Mouse (Mus musculus) mouse trophoblast stem cell (cell line): ENCODE results near the gene Tec.

ENCODE experiments used
- in situ Hi-C, 2 experiments: fragments of 300-500 bp; cut with MseI, MboI; formaldehyde crosslinking; loops; 2 replicates in 1 of 2; 3 replicates in 1 of 2; pipeline ENCODE4 v1.15.1; 2025

Tec gene

DNA sequence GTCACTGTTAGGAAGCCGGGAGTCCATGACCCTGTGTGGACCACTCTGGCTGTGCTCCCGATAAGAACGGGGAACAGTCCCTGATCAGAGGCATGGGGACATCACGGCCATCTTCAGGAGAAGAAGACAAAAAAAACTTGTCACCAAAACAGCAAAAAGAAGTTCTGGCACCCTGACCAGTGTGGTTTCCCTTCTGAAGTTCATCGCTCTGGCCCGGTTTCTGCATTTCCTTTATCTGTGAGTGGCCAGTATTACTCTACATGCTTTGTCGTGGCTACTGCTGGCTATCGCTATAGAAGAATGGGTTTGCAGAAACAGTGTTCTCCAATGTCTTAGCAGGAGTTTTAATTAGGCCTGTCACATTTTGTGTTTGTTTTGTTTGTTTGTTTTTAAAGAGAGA is 131.8 kb downstream of the Tec start:
- in situ Hi-C loops: no loop called here

GRCm38 (mm10) chr5:72735763-72736162 is 132.5 kb downstream of the Tec start:
- in situ Hi-C loops: no loop called here

DNA sequence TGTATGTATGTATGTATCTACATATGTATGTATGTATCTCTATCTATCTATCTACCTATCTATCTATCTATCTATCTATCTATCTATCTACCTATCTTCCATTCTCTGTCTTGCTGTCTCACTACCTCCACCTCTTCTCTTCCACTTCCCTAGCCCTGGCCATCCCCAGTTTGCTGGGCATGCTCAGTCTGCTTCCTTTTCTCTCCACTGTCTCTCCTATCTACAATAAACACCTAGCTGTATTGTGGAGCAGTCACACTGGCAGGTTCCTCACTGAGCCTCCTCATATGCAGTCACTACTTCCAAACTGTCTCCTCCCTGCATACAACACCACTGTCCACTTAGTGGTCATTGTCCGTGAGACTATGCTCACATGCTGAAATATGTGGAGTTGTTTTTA is 135.4 kb downstream of the Tec start:
- in situ Hi-C loops: no loop called here

DNA sequence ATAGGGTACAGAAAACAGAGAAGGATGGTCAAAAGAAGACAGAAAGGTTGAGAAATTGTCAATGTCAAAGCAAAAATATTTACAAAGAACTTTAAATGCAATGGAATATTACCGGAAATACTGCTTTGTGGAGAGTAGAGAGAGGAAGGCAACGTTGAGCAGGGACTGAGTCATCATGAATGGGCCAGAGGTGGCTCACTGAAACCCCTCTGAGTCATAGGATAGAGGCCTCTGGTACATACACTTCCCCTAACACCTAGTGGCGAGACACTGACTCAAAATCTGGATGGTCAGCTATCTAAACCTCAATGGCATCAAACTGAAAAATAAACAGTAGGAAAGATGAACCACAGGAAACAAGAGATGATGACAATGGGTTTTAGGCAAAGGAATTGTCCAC is 142.9 kb downstream of the Tec start:
- in situ Hi-C loops: no loop called here

GRCm38 (mm10) chr5:72723429-72723828 is 144.9 kb downstream of the Tec start:
- in situ Hi-C loops: no loop called here

- in situ Hi-C loops: no loop called here
These were observed 147.7 kb downstream of the Tec start for GRCm38 (mm10) chr5:72720587-72720986.

DNA sequence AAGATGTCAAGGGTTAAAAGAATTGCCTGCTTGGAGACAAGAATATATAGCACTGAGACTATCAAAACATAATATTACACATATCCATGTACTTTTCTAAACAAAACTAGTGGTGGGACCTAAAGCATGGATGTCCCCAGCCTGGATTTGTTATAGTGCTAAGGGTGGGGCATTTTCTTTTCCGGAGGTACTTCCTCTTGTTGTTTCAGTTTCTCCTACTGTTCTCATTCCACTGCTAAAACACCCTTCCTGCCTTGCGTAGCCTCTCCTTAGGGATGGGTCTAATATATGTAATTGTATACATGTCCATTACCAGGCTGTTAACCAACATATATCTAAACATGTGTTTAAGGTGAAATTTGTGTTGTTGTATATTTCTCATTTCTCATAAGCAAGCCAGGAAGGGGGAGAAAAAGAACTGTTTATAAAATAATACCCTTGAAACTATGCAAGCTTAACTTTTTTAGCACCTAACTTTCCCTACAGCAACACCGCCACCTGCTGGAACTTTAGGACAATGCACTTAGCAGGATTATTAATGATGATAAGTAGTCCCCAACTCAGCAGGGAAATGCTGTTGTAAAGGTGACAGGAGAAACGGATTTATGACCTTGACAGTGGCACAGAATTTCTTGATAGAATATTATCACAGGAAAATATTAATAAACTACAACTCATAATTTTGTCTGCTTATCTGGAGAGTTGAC is 157.6 kb downstream of the Tec start:
- in situ Hi-C loops: no loop called here

- in situ Hi-C loops: no loop called here
These were observed 158.3 kb downstream of the Tec start for GRCm38 (mm10) chr5:72709976-72710375.

DNA sequence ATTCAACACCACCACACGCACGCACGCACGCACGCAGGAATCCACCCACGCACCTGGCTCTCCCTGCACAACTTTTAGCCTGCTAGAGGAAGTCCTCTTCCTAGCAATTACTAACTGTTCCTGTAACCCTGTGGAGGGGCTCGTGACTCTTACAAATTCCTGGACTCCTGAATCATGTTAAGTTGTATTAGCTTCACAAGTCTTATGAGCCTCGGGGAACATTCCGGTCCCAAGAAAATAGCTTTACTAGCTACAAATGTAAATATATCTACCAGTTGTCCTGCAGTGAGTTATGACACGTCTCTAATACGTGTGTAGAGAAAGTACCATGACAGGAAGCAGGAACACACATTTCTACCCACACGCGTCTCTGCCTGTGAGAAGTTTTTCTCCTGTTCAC is 158.8 kb downstream of the Tec start:
- in situ Hi-C loops: no loop called here

- in situ Hi-C loops: no loop called here
These were observed 161.6 kb downstream of the Tec start for GRCm38 (mm10) chr5:72706722-72707121.

DNA sequence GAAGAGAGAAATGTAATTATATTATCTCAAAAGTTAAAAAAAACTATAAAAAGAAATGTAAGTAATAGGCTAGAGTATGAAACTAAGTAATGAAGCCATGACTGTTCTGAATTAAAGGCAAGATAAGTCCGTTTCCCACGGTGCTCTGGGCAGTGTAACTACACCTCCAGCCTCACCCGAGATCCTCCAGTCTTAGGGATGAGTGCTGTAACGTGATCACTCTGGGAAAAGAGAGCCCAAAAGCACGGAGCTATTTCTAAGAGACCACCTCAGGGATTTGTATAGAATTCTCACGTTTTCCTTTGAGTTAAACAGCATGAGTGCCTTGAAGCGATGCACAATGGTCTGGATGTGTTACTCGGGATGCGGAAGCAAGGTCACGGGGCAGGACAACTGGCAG is 162.2 kb downstream of the Tec start:
- in situ Hi-C loops: no loop called here
